Mouse (Mus musculus): ENCODE measurements at regions not wholly inside any gene's neighbourhood (a gene's known extent, or its start where the extent isn't known, plus 50 kb on each side); places are given as distances from the start of the nearest gene placed in this dataset.
A peak's percentile ranks its signal among the peaks of the same experiment; 100 is the strongest.

DNA sequence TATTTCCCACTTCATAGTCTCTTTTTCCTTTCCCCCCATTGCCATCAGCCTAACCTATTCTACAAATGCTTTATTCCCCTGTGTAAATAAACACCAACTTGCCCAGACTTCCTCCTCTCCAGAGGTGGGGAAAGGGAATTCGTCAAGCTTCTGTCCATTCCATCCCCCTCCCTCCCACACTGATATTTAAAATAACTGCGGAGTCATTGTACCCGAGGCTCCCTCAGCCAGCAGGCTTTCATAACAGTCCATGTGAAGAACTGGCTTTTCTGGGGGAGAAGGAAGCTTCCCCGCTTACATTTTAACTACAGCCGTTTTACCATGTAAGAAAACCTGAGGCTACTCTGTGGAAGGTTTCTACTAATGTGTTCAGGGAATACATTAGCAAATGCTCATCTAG lies 193.1 kb upstream of the Cnksr2 start:
- no peak for DNase-seq

DNA sequence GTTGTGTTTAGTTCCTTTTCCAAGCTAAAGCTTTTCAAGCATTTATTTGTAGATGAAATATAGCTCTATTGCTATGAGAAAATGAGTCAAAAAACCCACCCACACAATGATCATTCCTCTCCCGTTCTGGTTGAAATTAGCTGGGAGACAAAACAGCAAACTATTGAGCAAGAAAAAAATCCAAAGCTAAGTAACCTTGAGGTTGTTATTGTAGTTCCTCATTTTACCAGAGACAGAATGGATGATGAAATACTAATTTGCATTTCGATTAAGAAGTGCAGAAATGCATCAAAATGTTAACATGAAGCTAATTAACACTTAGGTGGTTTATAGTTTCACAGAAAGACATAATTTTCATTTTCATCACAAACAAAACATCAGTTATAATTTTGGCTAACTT lies 166.1 kb upstream of the Cnksr2 start:
- DNase-seq: no peak

DNA sequence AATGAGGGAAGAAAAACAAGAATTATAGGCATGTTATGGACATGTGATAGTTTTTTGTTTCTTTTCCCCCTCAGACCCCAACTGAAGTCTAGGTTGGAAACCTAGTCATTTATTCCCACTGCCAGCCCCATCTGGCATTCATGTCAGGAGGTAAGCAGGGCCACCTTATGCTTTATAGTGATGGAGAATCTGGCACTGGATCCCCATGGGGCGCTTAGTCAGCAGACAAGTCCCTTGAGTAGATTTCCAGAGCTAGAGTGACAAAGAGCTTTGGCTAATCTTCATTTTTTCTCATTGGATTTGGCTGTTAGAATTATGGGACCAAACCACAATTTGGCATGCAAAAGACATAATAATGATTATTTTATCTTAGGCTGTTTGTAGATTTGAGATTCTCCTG lies 152.4 kb upstream of the Cnksr2 start:
- DNase-seq: peak; percentile 24

DNA sequence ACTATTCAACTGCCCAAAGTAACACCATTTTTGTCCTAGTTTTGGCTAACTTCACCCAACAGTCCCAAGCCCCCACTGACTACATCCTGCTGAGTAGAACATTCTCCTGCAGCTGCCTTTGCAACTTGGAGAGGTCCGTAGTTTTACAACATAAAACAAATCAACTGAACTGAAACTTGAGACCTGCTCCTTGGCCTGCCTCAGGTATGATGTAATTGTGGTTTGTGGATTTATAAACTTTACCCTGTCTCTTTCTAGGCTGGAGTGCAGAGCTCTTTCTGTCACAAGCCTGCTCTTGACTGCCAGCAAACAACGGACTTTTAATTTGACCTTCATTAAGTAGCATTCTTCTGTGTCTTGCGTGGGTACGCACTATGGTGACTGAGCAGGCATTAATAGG lies 138.4 kb upstream of the Cnksr2 start:
- DNase-seq: no peak

DNA sequence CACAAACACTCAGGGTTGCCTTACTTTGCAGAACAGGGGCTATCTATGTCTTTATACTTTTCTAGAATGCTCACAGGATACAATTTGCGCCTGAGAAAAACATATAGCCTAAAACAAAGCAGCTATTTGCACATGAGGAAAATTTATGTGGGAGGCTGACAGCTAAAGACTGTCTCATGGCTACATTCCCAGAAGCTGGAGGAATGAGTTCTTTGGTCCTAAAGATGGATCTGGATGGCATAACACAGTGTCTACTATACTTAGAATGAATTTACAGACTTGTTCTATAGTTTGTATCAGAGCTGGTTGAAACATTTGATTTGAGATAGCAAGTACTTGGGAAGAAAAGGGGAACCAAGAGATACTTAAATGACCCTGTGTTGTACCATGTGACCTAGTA lies 137.3 kb upstream of the Cnksr2 start:
- DNase-seq: no peak

DNA sequence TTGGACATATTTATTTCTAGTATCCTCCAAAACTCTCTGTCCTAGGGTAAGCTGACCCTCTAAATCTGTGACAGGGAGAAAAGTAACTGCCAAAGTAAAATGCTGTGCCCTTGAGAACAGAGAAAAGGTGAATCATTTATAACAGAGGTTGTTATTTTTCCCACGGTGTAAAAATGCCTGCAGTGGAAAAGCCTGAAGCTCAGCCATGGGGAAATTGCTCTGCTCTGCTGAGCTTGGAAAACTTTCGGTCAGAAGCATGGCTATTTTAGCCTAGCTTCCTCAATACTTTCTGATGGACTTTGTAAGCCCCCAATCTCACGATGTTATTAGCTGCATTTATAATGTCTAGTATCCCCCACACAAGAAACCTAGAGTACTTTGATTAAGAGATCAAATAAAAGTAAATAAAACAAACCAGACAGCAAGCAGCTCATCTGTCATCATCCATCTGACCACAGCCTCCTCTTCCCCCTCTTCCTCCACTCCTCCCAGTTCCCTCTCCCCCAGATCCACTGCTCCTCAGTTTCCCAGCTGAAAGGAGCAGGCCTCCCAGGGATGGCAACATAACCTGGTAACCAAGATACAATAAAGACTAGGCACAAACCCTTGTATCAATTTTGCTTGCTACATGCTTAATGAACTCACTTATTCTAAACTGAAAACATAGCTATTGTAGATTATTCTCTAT lies 92.9 kb upstream of the Cnksr2 start:
- DNase-seq: no peak

DNA sequence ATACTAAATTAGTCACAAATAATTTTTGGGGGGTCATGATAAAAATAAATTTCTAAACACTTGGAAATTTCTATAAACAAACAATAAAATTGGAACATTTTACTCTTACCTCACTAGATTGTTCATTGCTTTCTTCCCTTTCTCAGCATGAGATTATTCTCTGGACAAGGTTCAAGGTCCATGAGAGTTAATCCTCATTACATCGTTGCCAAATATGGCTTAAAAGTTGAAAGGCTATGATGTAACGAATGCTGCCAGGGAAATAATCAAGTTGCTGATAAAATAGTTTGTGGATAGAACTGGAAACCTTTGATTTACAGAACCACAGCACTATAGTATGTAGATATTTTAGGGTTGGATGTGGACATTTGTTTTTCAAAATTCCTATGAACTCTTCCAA lies 90.4 kb upstream of the Cnksr2 start:
- no peak for DNase-seq

All from cerebellum, adult 8-10 months (tissue).